Mouse (Mus musculus): ENCODE results near the gene Pbx3.

Pbx3 gene

DNA sequence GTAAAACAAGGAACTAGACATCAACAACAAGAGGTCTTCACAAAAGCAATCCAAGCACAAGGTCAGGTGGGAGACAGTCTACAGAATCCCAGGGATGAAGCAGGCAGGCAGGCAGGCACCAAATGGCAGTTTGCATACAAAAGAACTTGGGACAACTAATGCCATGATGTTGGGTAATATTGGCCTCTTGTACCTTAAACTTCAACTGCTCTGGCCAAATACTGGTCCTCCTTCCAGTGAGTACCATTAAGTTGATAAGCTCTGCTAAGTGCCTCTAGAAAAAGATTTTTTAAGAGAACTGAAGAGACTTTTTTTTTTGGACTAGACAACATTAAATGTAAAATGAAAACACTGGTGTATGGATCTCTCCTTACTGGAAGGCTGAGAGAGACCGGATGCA is 83.2 kb downstream of the Pbx3 start:
- DNase-seq (ENCODE audit: low spot score): no peak

- no peak for DNase-seq (ENCODE audit: low spot score)
Observed at GRCm38 (mm10) chr2:34284239-34284638, 88.7 kb downstream of the Pbx3 start.

GRCm38 (mm10) chr2:34280996-34281395 is 91.9 kb downstream of the Pbx3 start:
- no peak for DNase-seq (ENCODE audit: low spot score)

GRCm38 (mm10) chr2:34279726-34280125 is 93.2 kb downstream of the Pbx3 start:
- no peak for DNase-seq (ENCODE audit: low spot score)

DNA sequence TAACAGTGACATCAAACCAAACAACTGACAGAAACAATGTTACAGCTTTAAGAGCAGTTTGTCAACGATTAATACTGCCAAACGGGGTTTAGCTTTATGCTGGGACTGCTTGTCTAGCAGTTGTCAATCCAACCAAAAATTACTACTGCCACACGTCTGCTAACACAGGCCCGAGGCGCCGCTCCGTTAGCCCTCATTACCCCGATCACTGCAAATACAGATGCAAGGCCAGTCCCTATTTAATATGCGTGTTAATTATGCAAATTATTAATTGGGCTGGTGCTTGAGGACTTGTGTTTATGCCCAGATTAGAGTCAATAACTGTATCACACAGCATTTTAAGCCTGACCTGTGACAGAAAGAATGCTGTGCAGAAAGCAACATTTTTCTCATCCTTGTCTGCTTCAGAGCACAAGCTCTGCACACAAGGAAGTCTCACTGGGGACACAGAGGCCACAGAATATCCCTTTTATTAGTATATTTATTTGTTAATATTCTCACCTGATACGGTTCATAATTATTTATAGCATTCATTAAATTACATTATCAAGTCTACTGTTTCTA is 97.2 kb downstream of the Pbx3 start:
- DNase-seq (ENCODE audit: low spot score): no peak

- no peak for DNase-seq (ENCODE audit: low spot score)
Observed at GRCm38 (mm10) chr2:34262046-34262445, 110.9 kb downstream of the Pbx3 start.

- DNase-seq (ENCODE audit: low spot score): no peak
Observed at GRCm38 (mm10) chr2:34260653-34261076, 112.3 kb downstream of the Pbx3 start.

- DNase-seq (ENCODE audit: low spot score): no peak
Observed at GRCm38 (mm10) chr2:34258256-34258655, 114.7 kb downstream of the Pbx3 start.

DNA sequence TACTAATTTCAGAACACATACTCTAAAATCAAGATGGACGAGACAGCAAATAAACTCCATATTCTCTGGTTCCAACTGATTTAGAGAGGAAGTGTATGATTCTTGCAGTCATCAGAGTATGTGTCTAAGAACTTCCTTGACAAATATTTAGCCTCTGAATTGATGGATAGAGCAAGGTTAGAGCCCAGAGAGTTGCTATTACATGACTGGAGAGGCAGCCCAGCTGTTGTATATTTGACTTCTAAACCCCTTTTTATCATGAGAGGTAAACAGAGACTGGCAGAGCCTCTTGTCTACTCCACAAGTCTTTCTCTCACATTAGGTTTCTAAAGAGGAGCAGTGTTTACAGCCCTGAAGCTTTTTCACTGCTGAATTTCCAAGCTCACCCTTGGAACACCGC is 115.3 kb downstream of the Pbx3 start:
- DNase-seq (ENCODE audit: low spot score): no peak

- DNase-seq (ENCODE audit: low spot score): no peak
Observed at GRCm38 (mm10) chr2:34256000-34256553, 116.9 kb downstream of the Pbx3 start.

- no peak for DNase-seq (ENCODE audit: low spot score)
Observed at GRCm38 (mm10) chr2:34253627-34254026, 119.3 kb downstream of the Pbx3 start.

DNA sequence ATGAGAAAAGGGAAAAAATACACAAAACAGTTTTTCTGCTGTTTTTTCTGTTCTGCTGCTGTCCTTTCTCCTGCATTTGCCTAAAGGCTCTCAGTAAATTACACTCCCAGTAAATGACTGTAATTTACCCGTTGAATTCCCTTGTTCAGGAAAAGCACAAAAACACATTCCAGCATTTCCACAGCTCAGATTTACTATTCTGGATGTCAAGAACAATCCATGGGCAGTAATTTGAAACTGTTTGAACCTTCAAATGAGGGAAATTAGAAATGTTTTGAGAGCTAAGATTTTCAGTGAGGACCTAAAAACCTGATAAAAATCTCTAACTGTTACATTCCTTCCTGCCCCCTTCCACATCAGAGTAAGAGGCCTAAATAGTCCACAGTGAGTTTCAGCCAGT is 119.8 kb downstream of the Pbx3 start:
- no peak for DNase-seq (ENCODE audit: low spot score)

DNA sequence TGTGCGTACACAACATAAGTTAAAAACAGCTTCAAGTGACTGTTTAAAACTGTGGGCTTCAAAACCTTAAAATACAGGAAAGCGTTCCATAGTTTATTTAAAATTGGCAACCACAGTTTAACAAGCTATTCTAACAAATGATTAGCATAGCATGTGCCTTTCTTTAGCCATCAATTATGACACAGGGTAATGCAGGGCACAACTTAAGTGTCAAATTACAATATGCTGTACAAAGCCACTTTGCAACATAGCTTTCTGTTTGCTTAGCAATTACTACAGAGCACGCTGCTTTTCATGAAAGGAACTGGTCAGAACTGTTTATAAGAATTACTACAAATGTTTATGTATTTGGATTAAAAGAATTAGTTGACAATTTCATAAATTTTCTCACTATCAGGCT is 120.7 kb downstream of the Pbx3 start:
- no peak for DNase-seq (ENCODE audit: low spot score)

GRCm38 (mm10) chr2:34249961-34250658 is 122.8 kb downstream of the Pbx3 start:
- DNase-seq (ENCODE audit: low spot score): no peak

DNA sequence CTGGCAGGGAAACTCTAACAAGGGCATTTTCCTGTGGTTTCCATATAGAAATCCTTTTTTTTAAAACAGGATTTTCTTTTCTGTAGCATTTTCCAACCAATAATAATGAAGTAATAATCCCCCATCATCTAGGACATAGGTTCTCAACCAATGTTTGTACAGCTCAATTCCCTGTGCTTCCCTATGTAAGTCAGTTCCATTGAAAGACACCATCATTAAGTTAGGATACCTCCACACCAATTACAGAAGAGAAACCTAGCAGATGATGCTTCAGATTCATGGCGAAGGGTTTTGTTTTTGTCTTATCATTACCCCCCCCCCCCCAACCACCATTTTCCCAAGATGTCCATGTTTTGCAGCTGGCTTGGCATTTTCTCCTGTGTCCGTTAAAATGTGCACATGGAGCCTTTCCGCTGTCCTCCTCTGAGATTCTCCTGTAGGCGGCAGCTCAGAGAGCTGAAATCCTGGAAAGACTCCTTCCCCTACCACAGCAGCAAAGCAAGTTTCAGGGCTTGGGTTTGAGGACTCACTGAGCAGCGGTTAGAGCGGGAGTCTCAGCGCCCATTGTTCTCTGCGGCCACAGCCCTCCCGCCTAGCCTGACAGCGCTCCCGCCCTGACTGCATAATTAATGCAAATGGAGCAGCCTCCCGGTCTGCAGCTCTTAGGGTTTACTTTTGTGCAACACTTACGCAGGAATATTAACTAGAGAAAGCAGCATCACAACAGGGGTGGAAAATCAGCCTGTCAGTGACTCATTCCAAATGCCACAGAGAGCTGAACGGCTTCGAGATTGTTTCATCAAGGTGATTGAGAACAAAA is 123.6 kb downstream of the Pbx3 start:
- no peak for DNase-seq (ENCODE audit: low spot score)

GRCm38 (mm10) chr2:34240885-34241284 is 132.1 kb downstream of the Pbx3 start:
- no peak for DNase-seq (ENCODE audit: low spot score)

GRCm38 (mm10) chr2:34239315-34239858 is 133.6 kb downstream of the Pbx3 start:
- DNase-seq (ENCODE audit: low spot score): no peak

DNA sequence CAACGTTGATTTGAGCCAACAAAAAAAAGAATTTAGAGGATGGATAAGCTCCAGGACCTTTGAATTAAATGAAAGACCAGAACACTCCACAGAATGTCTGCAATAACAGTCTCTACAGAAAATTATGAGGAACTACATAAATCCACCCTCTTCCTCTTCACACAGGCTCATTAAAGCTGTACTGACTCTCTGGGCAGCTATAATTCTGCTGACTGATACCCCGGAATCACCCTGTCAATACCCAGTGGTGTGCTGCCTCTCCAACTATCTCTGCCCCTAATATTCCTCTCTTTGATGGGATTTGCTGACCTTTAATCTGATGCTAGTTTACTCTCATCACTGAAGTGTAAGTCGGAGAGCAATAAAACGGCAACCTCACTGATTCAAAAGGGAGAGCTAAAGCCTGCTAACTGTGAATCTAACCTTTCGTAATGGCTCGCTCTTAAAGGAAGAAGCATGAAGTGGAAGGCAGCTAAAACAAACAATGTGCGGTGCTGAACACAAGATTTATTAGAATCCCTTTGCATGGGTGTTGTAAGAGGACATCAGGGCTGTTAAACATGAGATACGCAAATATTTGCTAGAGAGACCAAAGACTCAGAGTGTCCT is 137.4 kb downstream of the Pbx3 start:
- no peak for DNase-seq (ENCODE audit: low spot score)

DNA sequence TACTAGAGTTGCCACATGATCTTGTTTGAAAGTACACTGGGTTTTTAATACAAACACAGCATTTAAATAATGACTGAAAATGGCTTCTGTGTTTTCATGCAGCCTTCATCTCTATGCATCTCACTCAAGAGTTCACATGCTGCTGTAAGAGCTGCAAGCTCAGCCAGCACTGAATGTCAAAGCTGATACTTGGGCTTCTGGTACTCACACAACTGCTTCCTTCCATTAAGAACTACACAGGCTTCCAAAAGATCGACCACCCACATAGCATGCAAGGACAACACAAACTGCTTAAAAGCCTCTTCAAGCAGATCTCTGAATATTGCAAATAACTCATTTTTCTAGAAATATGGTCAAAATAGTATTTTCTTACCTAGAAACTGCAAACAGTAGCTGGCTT is 138.7 kb downstream of the Pbx3 start:
- DNase-seq (ENCODE audit: low spot score): no peak

DNA sequence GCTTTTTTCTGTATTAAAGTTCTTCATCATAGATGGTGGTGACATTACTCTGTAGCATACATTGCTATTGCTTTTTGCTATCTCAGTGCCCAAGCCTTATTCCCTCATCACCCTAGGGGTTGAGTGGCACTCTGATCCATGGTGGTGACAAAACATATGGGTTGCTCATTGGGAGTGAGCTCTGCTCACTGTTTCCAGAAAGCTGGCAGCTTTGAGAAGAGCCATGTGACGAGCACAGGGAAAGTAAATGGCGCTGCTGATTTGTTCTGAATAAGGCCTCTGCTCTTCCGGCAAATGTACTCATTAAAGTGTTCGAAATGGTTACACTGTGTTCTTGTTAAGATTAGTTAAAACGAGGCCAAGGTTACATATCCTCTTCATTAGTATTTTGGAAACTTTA is 139.7 kb downstream of the Pbx3 start:
- DNase-seq (ENCODE audit: low spot score): no peak

- DNase-seq (ENCODE audit: low spot score): no peak
Observed at GRCm38 (mm10) chr2:34227688-34228087, 145.3 kb downstream of the Pbx3 start.

- no peak for DNase-seq (ENCODE audit: low spot score)
Observed at GRCm38 (mm10) chr2:34225470-34225869, 147.5 kb downstream of the Pbx3 start.

Measured in spleen, adult 12 weeks (tissue).